Mouse (Mus musculus) intestine, embryonic 15.5 days (tissue): Measurements from ENCODE around the gene Ttc28. TPM values are rescaled to one million over a fixed set of nuclear protein-coding genes. Genes with fewer than 3 reads are reported as not detected.

Source experiments
- ATAC-seq: fragments of 200-750 bp; cut with Nextera tagmentation; 2 replicates; pipeline ENCODE4 v1.8.0; 2017; ENCODE audit warnings: moderate TSS enrichment, moderate library complexity
- H3K27ac ChIP-seq: fragments of 300-500 bp; sonication (generic); 2 replicates; pipeline ENCODE4 v1.5.1; 2015; ENCODE audit warnings: mild to moderate bottlenecking, inconsistent platforms
- H3K27me3 ChIP-seq: fragments of 300-500 bp; sonication (generic); replicated peaks from 2 replicates; pipeline ENCODE4 v1.6.1; 2015; ENCODE audit warnings: inconsistent platforms
- H3K36me3 ChIP-seq: fragments of 300-500 bp; sonication (generic); 2 replicates; pipeline ENCODE4 v1.6.1; 2015; ENCODE audit warnings: inconsistent platforms
- H3K4me1 ChIP-seq: fragments of 300-500 bp; sonication (generic); replicated peaks from 2 replicates; pipeline ENCODE4 v1.6.1; 2015; ENCODE audit warnings: inconsistent platforms
- H3K4me2 ChIP-seq: fragments of 300-500 bp; sonication (generic); replicated peaks from 2 replicates; pipeline ENCODE4 v1.6.1; 2015; ENCODE audit warnings: mild to moderate bottlenecking, inconsistent platforms
- H3K4me3 ChIP-seq: fragments of 300-500 bp; sonication (generic); replicated peaks from 2 replicates; pipeline ENCODE4 v1.5.1; 2015; ENCODE audit warnings: inconsistent platforms
- H3K9ac ChIP-seq: fragments of 300-500 bp; sonication (generic); 2 replicates; pipeline ENCODE4 v1.6.1; 2015; ENCODE audit warnings: inconsistent platforms
- H3K9me3 ChIP-seq: fragments of 300-500 bp; sonication (generic); 2 replicates; pipeline ENCODE4 v1.6.1; 2016; ENCODE audit warnings: inconsistent platforms
- WGBS: fragments of 180-500 bp; shearing (Covaris S2); methylation state at CpG from one replicate; pipeline ENCODE4 v1.1.7; 2015; 5-methylcytosine and 5-hydroxymethylcytosine counted together
- polyA plus RNA-seq: library from polyadenylated mRNA; unstranded; fragments of >200 nt; fragmentation: Nextera tagmentation; extraction: Ambion mirVana; gene quantifications from 2 replicates; pipeline ENCODE4 v1.2.1, GENCODE M21; 2015

Gene Ttc28
- polyA plus RNA-seq, 1 experiment from 2014 or later = 6.9 TPM

- Histone ChIP-seq H3K4me2 (no peak overlapping the region), H3K4me3 (no peak overlapping the region), H3K9ac (no peak overlapping the region), H3K27ac (no peak overlapping the region), H3K36me3 (no peaks in the 10 kb centered on the region), H3K9me3 (no peaks in the 10 kb centered on the region), H3K27me3 (no peaks in the 10 kb centered on the region), H3K4me1 (no peaks in the 10 kb centered on the region)
- no peak for ATAC-seq
- 78% methylated on average over 5 of the region's 5 CpGs for WGBS
These were observed 121.3 kb downstream of the Ttc28 start for GRCm38 (mm10) chr5:111000953-111001352.

GRCm38 (mm10) chr5:111003220-111003619 is 123.6 kb downstream of the Ttc28 start:
- H3K9ac ChIP-seq = no peak overlapping the region
- H3K4me2 ChIP-seq = no peak overlapping the region
- H3K36me3 ChIP-seq = no peaks in the 10 kb centered on the region
- WGBS = 87% methylated on average over 5 of the region's 5 CpGs
- no peak overlapping the region for H3K4me3 ChIP-seq
- no peaks in the 10 kb centered on the region for H3K27me3 ChIP-seq
- no peak for ATAC-seq
- H3K4me1 ChIP-seq = 0 out of 2 replicates have a peak, but pooled peaks cover 3% of the 10 kb centered on the region
- no peak overlapping the region for H3K27ac ChIP-seq
- H3K9me3 ChIP-seq = no peaks in the 10 kb centered on the region

- H3K27ac ChIP-seq = no peak overlapping the region
- H3K4me3 ChIP-seq = no peak overlapping the region
- H3K4me1 ChIP-seq = 0 out of 2 replicates have a peak, but pooled peaks cover 3% of the 10 kb centered on the region
- no peak overlapping the region for H3K9ac ChIP-seq
- ATAC-seq = no peak
- H3K27me3 ChIP-seq = no peaks in the 10 kb centered on the region
- no peaks in the 10 kb centered on the region for H3K9me3 ChIP-seq
- H3K4me2 ChIP-seq = no peak overlapping the region
- H3K36me3 ChIP-seq = no peaks in the 10 kb centered on the region
- 92% methylated on average over 9 of the region's 9 CpGs for WGBS
These were observed 124.1 kb downstream of the Ttc28 start for GRCm38 (mm10) chr5:111003750-111004149.

- 70% methylated on average over 14 of the region's 14 CpGs for WGBS
- Histone ChIP-seq H3K4me3 (no peak overlapping the region), H3K9me3 (no peaks in the 10 kb centered on the region), H3K36me3 (no peaks in the 10 kb centered on the region), H3K4me1 (peaks cover 10% of the 10 kb centered on the region), H3K27me3 (no peaks in the 10 kb centered on the region), H3K27ac (0 out of 2 replicates have a peak overlapping the region, but pooled peaks have one; percentile 28), H3K4me2 (no peak overlapping the region), H3K9ac (no peak overlapping the region)
- ATAC-seq = no peak
These were observed 126.9 kb downstream of the Ttc28 start for GRCm38 (mm10) chr5:111006272-111007135.

- Histone ChIP-seq H3K4me3 (no peak overlapping the region), H3K27ac (no peak overlapping the region), H3K9ac (no peak overlapping the region), H3K4me2 (no peak overlapping the region), H3K4me1 (peaks cover 14% of the 10 kb centered on the region), H3K36me3 (no peaks in the 10 kb centered on the region), H3K27me3 (no peaks in the 10 kb centered on the region), H3K9me3 (no peaks in the 10 kb centered on the region)
- WGBS = 48% methylated on average over 7 of the region's 7 CpGs
- ATAC-seq = no peak
These were observed 127.5 kb downstream of the Ttc28 start for GRCm38 (mm10) chr5:111007136-111007500.

GRCm38 (mm10) chr5:111007900-111008299 is 128.3 kb downstream of the Ttc28 start:
- 61% methylated on average over 8 of the region's 8 CpGs for WGBS

DNA sequence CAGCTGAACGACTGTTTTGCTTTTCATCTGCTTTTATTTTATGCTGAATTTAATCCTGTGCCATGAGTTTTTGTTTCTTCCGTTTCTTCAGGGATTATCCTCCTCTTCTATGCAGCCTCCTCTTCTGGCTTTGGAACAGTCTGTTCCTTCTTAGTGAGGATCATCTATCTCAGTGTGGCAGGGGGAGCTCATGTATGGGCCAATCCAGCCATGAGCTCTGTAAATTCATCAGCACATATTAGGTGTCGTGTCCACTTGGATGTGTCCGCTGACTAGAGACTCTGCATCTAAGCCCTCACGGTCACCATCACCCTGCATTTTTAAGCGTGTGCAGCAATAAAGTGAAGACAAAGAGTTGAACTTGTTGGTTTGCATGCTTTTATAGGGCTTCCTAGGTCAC is 128.8 kb downstream of the Ttc28 start:
- Histone ChIP-seq H3K4me2 (no peak overlapping the region), H3K27ac (no peak overlapping the region), H3K27me3 (no peaks in the 10 kb centered on the region), H3K9ac (no peak overlapping the region), H3K4me1 (peaks cover 18% of the 10 kb centered on the region), H3K4me3 (no peak overlapping the region), H3K9me3 (no peaks in the 10 kb centered on the region), H3K36me3 (no peaks in the 10 kb centered on the region)
- WGBS = 82% methylated on average over 6 of the region's 6 CpGs
- ATAC-seq = no peak

More at GRCm38 (mm10) chr5:111007900-111008299, 128.3 kb downstream of the Ttc28 start:
- no peak overlapping the region for H3K4me2 ChIP-seq
- no peak overlapping the region for H3K9ac ChIP-seq
- no peaks in the 10 kb centered on the region for H3K27me3 ChIP-seq
- H3K27ac ChIP-seq = no peak overlapping the region
- H3K9me3 ChIP-seq = no peaks in the 10 kb centered on the region
- H3K4me3 ChIP-seq = no peak overlapping the region
- no peaks in the 10 kb centered on the region for H3K36me3 ChIP-seq
- peaks cover 18% of the 10 kb centered on the region for H3K4me1 ChIP-seq
- no peak for ATAC-seq

DNA sequence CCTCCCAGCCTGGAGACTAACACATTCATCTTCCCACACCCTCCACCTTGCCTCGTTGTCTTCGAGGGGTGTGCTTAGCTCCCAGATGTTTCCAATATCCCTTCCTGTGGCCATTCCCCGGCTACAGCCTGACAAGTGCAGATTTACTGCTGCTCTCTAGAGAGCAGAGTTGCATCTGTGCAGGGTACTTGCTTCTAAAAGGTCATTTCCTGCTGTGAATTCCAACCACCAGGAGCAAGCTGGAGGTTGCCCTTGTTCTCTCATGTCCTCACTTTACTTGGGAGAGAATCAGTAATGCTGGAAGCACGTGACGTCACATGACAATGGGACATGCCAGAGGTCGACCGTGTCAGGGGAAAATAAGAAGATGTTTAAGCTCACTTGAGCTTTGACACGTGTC is 131.7 kb downstream of the Ttc28 start:
- H3K27ac ChIP-seq = no peak overlapping the region
- ATAC-seq = no peak
- H3K9ac ChIP-seq = no peak overlapping the region
- no peaks in the 10 kb centered on the region for H3K36me3 ChIP-seq
- 22% methylated on average over 8 of the region's 8 CpGs for WGBS
- no peak overlapping the region for H3K4me2 ChIP-seq
- H3K9me3 ChIP-seq = no peaks in the 10 kb centered on the region
- no peak overlapping the region for H3K4me3 ChIP-seq
- peaks cover 18% of the 10 kb centered on the region for H3K4me1 ChIP-seq
- H3K27me3 ChIP-seq = no peaks in the 10 kb centered on the region

GRCm38 (mm10) chr5:111012064-111012463 is 132.5 kb downstream of the Ttc28 start:
- H3K4me2 ChIP-seq = no peak overlapping the region
- no peaks in the 10 kb centered on the region for H3K36me3 ChIP-seq
- H3K9ac ChIP-seq = no peak overlapping the region
- H3K27me3 ChIP-seq = no peaks in the 10 kb centered on the region
- ATAC-seq = no peak
- no peak overlapping the region for H3K4me3 ChIP-seq
- H3K9me3 ChIP-seq = no peaks in the 10 kb centered on the region
- H3K4me1 ChIP-seq = peaks cover 18% of the 10 kb centered on the region
- 42% methylated on average over 11 of the region's 11 CpGs for WGBS
- H3K27ac ChIP-seq = no peak overlapping the region

GRCm38 (mm10) chr5:111012587-111012986 is 133.0 kb downstream of the Ttc28 start:
- Histone ChIP-seq H3K4me3 (no peak overlapping the region), H3K36me3 (no peaks in the 10 kb centered on the region), H3K9ac (no peak overlapping the region), H3K9me3 (no peaks in the 10 kb centered on the region), H3K4me2 (no peak overlapping the region), H3K27ac (no peak overlapping the region), H3K27me3 (no peaks in the 10 kb centered on the region), H3K4me1 (peaks cover 18% of the 10 kb centered on the region)
- WGBS = 50% methylated on average over 7 of the region's 7 CpGs
- ATAC-seq = no peak

GRCm38 (mm10) chr5:111014960-111015359 is 135.4 kb downstream of the Ttc28 start:
- no peak for ATAC-seq

DNA sequence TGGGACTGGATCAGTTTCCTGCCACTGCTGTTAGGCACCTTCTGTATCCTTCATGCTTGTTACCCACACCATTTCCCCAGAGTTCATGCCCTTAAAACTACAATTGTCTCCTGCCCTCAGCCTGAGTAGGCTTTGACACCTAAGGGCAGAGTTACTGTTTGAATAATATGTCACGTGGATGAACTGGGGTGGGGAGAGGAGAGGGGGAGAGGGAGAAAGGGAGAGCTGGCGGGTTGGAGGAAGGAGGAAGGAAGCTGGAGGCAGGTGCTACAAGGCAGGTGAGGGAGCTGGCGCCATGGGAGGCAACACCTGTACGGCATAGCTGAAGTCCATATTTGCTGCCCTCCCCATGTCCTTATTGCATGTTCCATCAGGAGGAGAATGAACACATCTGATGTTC is 137.7 kb downstream of the Ttc28 start:
- Histone ChIP-seq H3K4me3 (no peak overlapping the region), H3K4me1 (peaks cover 2% of the 10 kb centered on the region), H3K27ac (no peak overlapping the region), H3K9me3 (no peaks in the 10 kb centered on the region), H3K36me3 (no peaks in the 10 kb centered on the region), H3K27me3 (no peaks in the 10 kb centered on the region), H3K9ac (no peak overlapping the region), H3K4me2 (no peak overlapping the region)
- WGBS = 65% methylated on average over 4 of the region's 4 CpGs
- peak; percentile 65 for ATAC-seq

More at GRCm38 (mm10) chr5:111014960-111015359, 135.4 kb downstream of the Ttc28 start:
- Histone ChIP-seq H3K9ac (no peak overlapping the region), H3K9me3 (no peaks in the 10 kb centered on the region), H3K4me2 (no peak overlapping the region), H3K4me3 (no peak overlapping the region), H3K4me1 (peaks cover 15% of the 10 kb centered on the region), H3K27me3 (no peaks in the 10 kb centered on the region), H3K36me3 (no peaks in the 10 kb centered on the region), H3K27ac (no peak overlapping the region)
- 88% methylated on average over 4 of the region's 4 CpGs for WGBS

DNA sequence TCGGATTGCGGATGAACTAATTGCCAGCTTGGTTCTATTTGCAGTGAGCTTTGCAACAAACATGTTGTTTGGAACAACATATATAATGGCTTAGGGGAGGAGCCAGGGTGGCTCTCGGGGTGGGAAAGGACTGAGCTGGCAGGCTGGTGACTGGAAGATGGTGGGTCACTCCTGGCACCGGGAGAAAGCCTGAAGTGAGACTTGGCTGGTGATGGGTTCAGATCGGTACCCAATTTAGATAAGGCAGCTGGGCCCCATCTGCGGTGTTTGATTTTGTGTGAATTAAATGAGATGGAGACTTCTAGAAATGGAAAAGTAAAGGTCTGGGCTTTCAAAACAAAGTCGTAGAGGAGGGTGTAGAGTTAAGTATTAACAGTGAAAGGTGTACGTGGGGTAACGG is 142.7 kb downstream of the Ttc28 start:
- Histone ChIP-seq H3K4me2 (no peak overlapping the region), H3K4me1 (peaks cover 12% of the 10 kb centered on the region), H3K9me3 (no peaks in the 10 kb centered on the region), H3K9ac (no peak overlapping the region), H3K27ac (no peak overlapping the region), H3K36me3 (no peaks in the 10 kb centered on the region), H3K27me3 (no peaks in the 10 kb centered on the region), H3K4me3 (no peak overlapping the region)
- no peak for ATAC-seq
- 87% methylated on average over 9 of the region's 9 CpGs for WGBS
